Mouse (Mus musculus): ENCODE measurements around the gene Ormdl1. TPM values are rescaled to one million over a fixed set of nuclear protein-coding genes. Genes with fewer than 3 reads are reported as not detected.
"Not testable (repeated sequence)": the region's sequence is repeated elsewhere in the genome, so short reads cannot be mapped to it uniquely, and the experiment has no call there.

The Ormdl1 gene
- 7.5 and 9.8 TPM in 2 replicates for polyA plus RNA-seq (2012; rRNA removed)

- WGBS = under 1% methylated on average over 66 of the region's 66 CpGs
- peaks cover 1% of the 10 kb centered on the region; the same call in 1 of the 2 replicates for H3K4me1 ChIP-seq (ENCODE audit: control insufficient read depth, insufficient read depth, low read length)
- DNase-seq = peak; percentile 98
- no peaks in the 10 kb centered on the region for H3K27me3 ChIP-seq (replicated peaks; ENCODE audit: control insufficient read depth, insufficient read depth, low read length)
- TF ChIP-seq POLR2A (IDR thresholded peaks at IDR 0.05; ENCODE audit: low read depth, low read length) (peak; percentile 80), CTCF (conservative IDR thresholded peaks at IDR 0.05; ENCODE audit: insufficient read depth, insufficient read length, low read depth, low read length) (no peak)
- peak within 1 kb of the TSS; percentile 49 for H3K27ac ChIP-seq (ENCODE audit: insufficient read depth, low read depth, low read length)
- peak within 1 kb of the TSS; percentile 77 for H3K4me3 ChIP-seq (ENCODE audit: insufficient read depth, low read depth, low read length)
- H3K36me3 ChIP-seq (ENCODE audit: control insufficient read depth, insufficient read depth, low read length) = no peaks in the 10 kb centered on the region
Observed at GRCm38 (mm10) chr1:53296581-53297383, at the start of gene Ormdl1, which contains the start of the genes Pms1 and Gm28778. TSS of gene Ormdl1 (plus strand) at chr1:53297095. TSS of gene Pms1 (minus strand) at chr1:53297018. TSS of gene Gm28778 (plus strand) at chr1:53297111.

DNA sequence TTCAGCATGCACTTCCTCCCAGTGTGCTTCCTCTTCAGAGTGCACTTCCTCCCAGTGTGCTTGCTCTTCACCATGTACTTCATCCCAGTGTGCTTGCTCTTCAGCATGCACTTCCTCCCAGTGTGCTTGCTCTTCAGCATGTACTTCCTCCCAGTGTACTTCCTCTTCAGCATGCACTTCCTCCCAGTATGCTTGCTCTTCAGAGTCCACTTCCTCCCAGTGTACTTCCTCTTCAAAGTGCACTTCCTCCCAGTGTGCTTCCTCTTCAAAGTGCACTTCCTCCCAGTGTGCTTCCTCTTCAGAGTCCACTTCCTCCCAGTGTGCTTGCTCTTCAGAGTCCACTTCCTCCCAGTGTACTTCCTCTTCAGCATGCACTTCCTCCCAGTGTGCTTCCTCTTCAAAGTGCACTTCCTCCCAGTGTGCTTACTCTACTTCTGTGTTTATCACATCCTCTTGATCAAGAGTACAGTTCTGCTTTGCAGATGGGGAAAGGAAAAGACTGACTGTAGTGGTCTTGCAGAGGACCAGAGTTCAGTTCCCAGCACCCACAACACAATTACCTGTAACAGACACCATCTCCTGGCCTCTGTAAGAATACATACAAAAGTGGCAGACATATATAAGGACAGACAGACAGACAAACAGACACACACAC is 31.8 kb upstream of the Ormdl1 start:
- not testable (repeated sequence) for H3K4me3 ChIP-seq (ENCODE audit: insufficient read depth, low read depth, low read length); H3K27ac ChIP-seq (ENCODE audit: insufficient read depth, low read depth, low read length); H3K4me1 ChIP-seq (ENCODE audit: control insufficient read depth, insufficient read depth, low read length); DNase-seq; H3K27me3 ChIP-seq (replicated peaks; ENCODE audit: control insufficient read depth, insufficient read depth, low read length); H3K36me3 ChIP-seq (ENCODE audit: control insufficient read depth, insufficient read depth, low read length)

DNA sequence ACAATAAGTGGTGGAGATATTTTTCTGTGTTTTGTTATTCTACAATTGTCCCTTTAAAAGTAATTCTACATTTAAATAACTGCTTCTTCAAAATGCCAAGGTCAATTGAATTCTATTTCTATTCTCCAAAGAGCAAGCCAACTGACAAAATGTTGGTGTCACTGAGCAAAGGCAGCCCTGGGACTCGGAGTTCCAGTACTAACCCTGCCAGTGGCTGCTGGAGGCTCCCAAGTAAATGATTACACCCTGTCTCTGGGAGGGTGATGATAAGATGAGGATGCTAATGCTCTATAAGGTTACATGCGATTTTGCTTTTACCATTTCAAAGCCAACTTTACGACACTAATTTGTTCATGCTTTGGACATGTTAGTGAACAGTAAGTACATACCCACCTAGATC is 27.0 kb upstream of the Ormdl1 start:
- 77% methylated on average over 3 of the region's 3 CpGs for WGBS
- Histone ChIP-seq H3K4me1 (ENCODE audit: control insufficient read depth, insufficient read depth, low read length) (peaks cover 4% of the 10 kb centered on the region; the same call in 1 of the 2 replicates), H3K36me3 (ENCODE audit: control insufficient read depth, insufficient read depth, low read length) (no peaks in the 10 kb centered on the region), H3K4me3 (ENCODE audit: insufficient read depth, low read depth, low read length) (no peak overlapping the region), H3K27me3 (replicated peaks; ENCODE audit: control insufficient read depth, insufficient read depth, low read length) (no peaks in the 10 kb centered on the region), H3K27ac (ENCODE audit: insufficient read depth, low read depth, low read length) (no peak overlapping the region)
- TF ChIP-seq CTCF (conservative IDR thresholded peaks at IDR 0.05; ENCODE audit: insufficient read depth, insufficient read length, low read depth, low read length) (no peak), POLR2A (IDR thresholded peaks at IDR 0.05; ENCODE audit: low read depth, low read length) (no peak)
- no peak for DNase-seq

- Histone ChIP-seq H3K27ac (ENCODE audit: insufficient read depth, low read depth, low read length) (no peak overlapping the region), H3K27me3 (replicated peaks; ENCODE audit: control insufficient read depth, insufficient read depth, low read length) (no peaks in the 10 kb centered on the region), H3K4me3 (ENCODE audit: insufficient read depth, low read depth, low read length) (no peak overlapping the region), H3K36me3 (ENCODE audit: control insufficient read depth, insufficient read depth, low read length) (no peaks in the 10 kb centered on the region), H3K4me1 (ENCODE audit: control insufficient read depth, insufficient read depth, low read length) (peaks cover 4% of the 10 kb centered on the region; the same call in 1 of the 2 replicates)
- peak; percentile 23 for DNase-seq
- no peak for TF ChIP-seq POLR2A (IDR thresholded peaks at IDR 0.05; ENCODE audit: low read depth, low read length)
- TF ChIP-seq CTCF (conservative IDR thresholded peaks at IDR 0.05; ENCODE audit: insufficient read depth, insufficient read length, low read depth, low read length) = peak; percentile 33
Observed at GRCm38 (mm10) chr1:53272646-53273045, 24.2 kb upstream of the Ormdl1 start.

- 53% methylated on average over 3 of the region's 3 CpGs for WGBS
Observed at GRCm38 (mm10) chr1:53291197-53291596, 5.7 kb upstream of the Ormdl1 start.

DNA sequence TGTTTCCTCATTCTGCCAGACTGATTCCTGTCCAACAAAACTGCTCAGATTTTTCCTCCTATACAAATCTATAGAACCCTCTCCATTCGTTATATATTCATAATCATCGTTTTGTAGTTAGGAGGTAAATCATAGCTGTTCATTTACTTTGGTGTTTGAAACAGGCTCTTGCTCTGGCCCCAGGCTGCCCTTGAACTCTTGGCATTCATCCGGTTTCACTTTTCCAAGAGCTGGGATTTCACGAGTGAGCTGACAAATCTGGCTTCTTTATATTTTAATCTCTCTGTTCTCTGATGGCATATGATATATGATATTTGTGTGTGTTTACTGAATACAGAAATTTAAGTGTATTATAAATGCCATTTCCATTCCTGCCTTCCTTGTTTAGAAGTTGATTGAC is 3.6 kb downstream of the Ormdl1 start:
- H3K27me3 ChIP-seq (replicated peaks; ENCODE audit: control insufficient read depth, insufficient read depth, low read length) = no peaks in the 10 kb centered on the region
- DNase-seq = no peak
- TF ChIP-seq CTCF (conservative IDR thresholded peaks at IDR 0.05; ENCODE audit: insufficient read depth, insufficient read length, low read depth, low read length) (no peak), POLR2A (IDR thresholded peaks at IDR 0.05; ENCODE audit: low read depth, low read length) (no peak)
- 70% methylated on average over 4 of the region's 4 CpGs for WGBS
- H3K4me1 ChIP-seq (ENCODE audit: control insufficient read depth, insufficient read depth, low read length) = no peaks in the 10 kb centered on the region
- no peaks in the 10 kb centered on the region for H3K36me3 ChIP-seq (ENCODE audit: control insufficient read depth, insufficient read depth, low read length)
- no peak overlapping the region for H3K4me3 ChIP-seq (ENCODE audit: insufficient read depth, low read depth, low read length)
- H3K27ac ChIP-seq (ENCODE audit: insufficient read depth, low read depth, low read length) = no peak overlapping the region

More at GRCm38 (mm10) chr1:53291197-53291596, 5.7 kb upstream of the Ormdl1 start:
- TF ChIP-seq CTCF (conservative IDR thresholded peaks at IDR 0.05; ENCODE audit: insufficient read depth, insufficient read length, low read depth, low read length) = no peak
- no peak for TF ChIP-seq POLR2A (IDR thresholded peaks at IDR 0.05; ENCODE audit: low read depth, low read length)
- Histone ChIP-seq H3K36me3 (ENCODE audit: control insufficient read depth, insufficient read depth, low read length) (no peaks in the 10 kb centered on the region), H3K4me1 (ENCODE audit: control insufficient read depth, insufficient read depth, low read length) (peaks cover 3% of the 10 kb centered on the region; the same call in 1 of the 2 replicates), H3K4me3 (ENCODE audit: insufficient read depth, low read depth, low read length) (no peak overlapping the region), H3K27me3 (replicated peaks; ENCODE audit: control insufficient read depth, insufficient read depth, low read length) (no peaks in the 10 kb centered on the region), H3K27ac (ENCODE audit: insufficient read depth, low read depth, low read length) (no peak overlapping the region; the same call in 1 of the 2 replicates)
- DNase-seq = peak; percentile 30

Data from kidney, adult 2 months (tissue).